Mouse (Mus musculus): Measurements from ENCODE around the gene Ctbs.

The Ctbs gene

DNA sequence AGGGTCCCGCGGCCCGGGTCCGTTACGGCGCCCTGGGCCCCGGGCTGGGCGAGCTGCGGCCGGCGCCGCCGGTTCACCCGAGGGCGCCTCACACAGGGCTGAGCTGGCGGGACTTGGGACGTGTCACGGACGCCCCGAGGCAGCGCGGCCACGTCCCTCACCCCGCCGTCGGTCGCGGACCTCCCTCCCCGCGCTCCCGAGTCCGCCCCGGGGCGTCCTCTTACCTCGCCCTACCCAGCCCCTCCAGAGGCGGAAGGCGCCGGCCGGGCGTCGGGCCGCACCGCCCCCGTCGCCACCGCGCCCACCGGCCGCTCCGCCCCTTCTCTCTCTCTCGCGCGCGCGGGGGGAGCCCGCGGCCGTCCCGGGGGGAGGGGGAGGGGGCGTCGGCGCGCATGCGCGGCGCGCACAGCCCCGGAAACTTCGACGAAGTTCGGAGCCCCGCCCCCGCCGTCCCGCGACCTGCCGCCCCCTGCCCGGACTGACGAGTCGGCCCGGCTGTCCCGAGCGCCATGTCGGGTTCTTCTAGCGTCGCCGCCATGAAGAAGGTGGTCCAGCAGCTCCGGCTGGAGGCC is 49.9 kb downstream of the Ctbs start, which contains the start of the genes Spata1 and Gng5:
Gene Spata1, minus strand, starts transcription at position 323 of the 572 bp plus-strand sequence.
Gene Gng5, plus strand, starts transcription at position 377 of the 572 bp plus-strand sequence.
- peak; percentile 86 for DNase-seq

GRCm38 (mm10) chr3:146500003-146500809 is 50.6 kb downstream of the Ctbs start:
- DNase-seq = no peak

DNA sequence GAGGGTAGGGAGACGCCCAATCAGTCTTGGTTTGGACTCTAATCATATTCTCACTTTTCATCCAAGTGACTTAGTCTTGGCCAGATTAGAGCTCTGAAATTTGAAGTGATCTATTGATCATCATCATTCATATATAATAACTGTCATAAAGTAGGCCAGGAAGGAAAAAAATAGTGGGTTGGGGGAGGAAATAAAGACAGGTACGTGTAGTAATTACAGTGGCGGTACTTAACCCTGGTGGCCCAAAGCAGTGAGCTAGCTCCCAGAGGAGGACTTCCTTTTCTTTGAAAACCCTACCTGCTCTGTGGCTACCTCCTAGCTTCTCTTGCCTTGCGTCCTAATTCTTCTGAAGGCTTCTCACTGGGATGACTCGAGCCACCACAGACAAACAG is 51.2 kb downstream of the Ctbs start:
- no peak for DNase-seq

- DNase-seq = no peak
Measured at GRCm38 (mm10) chr3:146501601-146502123, 52.1 kb downstream of the Ctbs start.

DNA sequence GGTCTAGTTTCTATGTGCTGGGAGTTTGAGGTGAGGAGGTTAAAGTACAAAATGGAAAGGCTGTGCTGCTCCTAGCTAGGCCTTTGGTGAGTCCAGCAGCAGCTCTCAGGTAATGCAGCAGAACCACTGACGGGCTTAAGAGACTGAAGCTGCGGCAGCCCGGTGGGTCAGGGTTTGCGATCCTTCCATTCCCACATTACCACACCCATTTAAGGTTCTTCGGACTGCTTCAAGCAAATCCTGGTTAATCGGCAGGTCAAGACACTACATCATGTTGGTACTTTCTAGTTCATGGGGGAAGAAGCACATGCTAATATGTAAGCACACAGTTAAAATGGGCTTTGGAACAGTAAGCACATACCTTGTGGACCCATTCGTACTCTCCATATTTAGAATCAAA is 57.1 kb downstream of the Ctbs start:
- no peak for DNase-seq

All from kidney, adult 11 months (tissue).